Mouse (Mus musculus) C2C12 (cell line): ENCODE measurements around the gene Cisd1. TPM values are rescaled to one million over a fixed set of nuclear protein-coding genes. Genes with fewer than 3 reads are reported as not detected.

ENCODE experiments used
- H3K27me3 ChIP-seq: one replicate; pipeline ENCODE4 v1.6.1; 2011; ENCODE audit not compliant: control insufficient read depth, insufficient read depth, insufficient read length
- H3K36me3 ChIP-seq: one replicate; pipeline ENCODE4 v1.6.1; 2011; ENCODE audit not compliant: control insufficient read depth, insufficient read depth
- H3K4me3 ChIP-seq: one replicate; pipeline ENCODE4 v1.5.1; 2011; ENCODE audit warnings: mild to moderate bottlenecking, control low read depth; ENCODE audit not compliant: poor library complexity, insufficient read depth, severe bottlenecking
- H3K79me2 ChIP-seq: one replicate; pipeline ENCODE4 v1.6.1; 2011; ENCODE audit not compliant: control insufficient read depth, insufficient read depth
- H3K79me3 ChIP-seq: one replicate; pipeline ENCODE4 v1.6.1; 2011; ENCODE audit warnings: low read depth, control low read depth
- H3ac ChIP-seq: one replicate; pipeline ENCODE3; 2011; ENCODE audit warnings: low read depth; ENCODE audit not compliant: control insufficient read depth, insufficient read length
- CEBPB ChIP-seq: IDR thresholded peaks from one replicate; pipeline ENCODE4 v1.6.1; 2011; ENCODE audit warnings: low read depth, mild to moderate bottlenecking, control low read depth, moderate library complexity
- CTCF ChIP-seq: IDR thresholded peaks from one replicate; pipeline ENCODE4 v1.5.1; 2011; ENCODE audit not compliant: control insufficient read depth, insufficient read depth, insufficient read length
- FOSL1 ChIP-seq: IDR thresholded peaks from one replicate; pipeline ENCODE4 v1.8.0; 2011; ENCODE audit warnings: mild to moderate bottlenecking, low read length; ENCODE audit not compliant: poor library complexity, insufficient read depth, severe bottlenecking
- MAX ChIP-seq: IDR thresholded peaks from one replicate; pipeline ENCODE4 v1.6.1; 2011; ENCODE audit warnings: mild to moderate bottlenecking, control low read depth
- MYOD1 ChIP-seq: IDR thresholded peaks from one replicate; pipeline ENCODE4 v1.6.1; 2011; ENCODE audit warnings: low read depth; ENCODE audit not compliant: control insufficient read depth, insufficient read length
- MYOG ChIP-seq: IDR thresholded peaks from one replicate; pipeline ENCODE4 v1.6.1; 2011; ENCODE audit not compliant: control insufficient read depth, insufficient read length; ENCODE audit errors: extremely low read depth
- USF1 ChIP-seq: IDR thresholded peaks from one replicate; pipeline ENCODE4 v1.6.1; 2011; ENCODE audit warnings: low read depth, mild to moderate bottlenecking, control low read depth, moderate library complexity
- polyA plus RNA-seq: library from polyadenylated mRNA; unstranded; fragments of >200 nt; fragmentation: generic; extraction: Trizol; gene quantifications from one replicate; pipeline ENCODE4 v1.2.1, GENCODE M21; 2012; ENCODE audit warnings: missing spikeins

The Cisd1 gene
- polyA plus RNA-seq, 1 experiment = 132 TPM

GRCm38 (mm10) chr10:71314596-71314995 lies 30.2 kb downstream of the Cisd1 start:
- H3K36me3 ChIP-seq = no peaks in the 10 kb centered on the region
- no peaks in the 10 kb centered on the region for H3K79me3 ChIP-seq
- no peak overlapping the region for H3K4me3 ChIP-seq
- no peaks in the 10 kb centered on the region for H3K27me3 ChIP-seq
- TF ChIP-seq MAX = no peak
- no peaks in the 10 kb centered on the region for H3K79me2 ChIP-seq
- no peak overlapping the region for H3ac ChIP-seq

- H3K4me3 ChIP-seq = no peak overlapping the region
- no peaks in the 10 kb centered on the region for H3K27me3 ChIP-seq
- no peaks in the 10 kb centered on the region for H3K79me3 ChIP-seq
- TF ChIP-seq MYOG = no peak
- no peak for TF ChIP-seq USF1
- TF ChIP-seq MYOD1 = no peak
- TF ChIP-seq FOSL1 = no peak
- no peak for TF ChIP-seq MAX
- no peak for TF ChIP-seq CTCF
- TF ChIP-seq CEBPB = no peak
- H3K36me3 ChIP-seq = no peaks in the 10 kb centered on the region
- no peak overlapping the region for H3ac ChIP-seq
- no peaks in the 10 kb centered on the region for H3K79me2 ChIP-seq
Measured at GRCm38 (mm10) chr10:71310288-71310687, 34.5 kb downstream of the Cisd1 start.

- no peak overlapping the region for H3K4me3 ChIP-seq
- H3K79me2 ChIP-seq = no peaks in the 10 kb centered on the region
- H3K36me3 ChIP-seq = no peaks in the 10 kb centered on the region
- H3K79me3 ChIP-seq = no peaks in the 10 kb centered on the region
- TF ChIP-seq MYOG = no peak
- no peak for TF ChIP-seq CEBPB
- no peak for TF ChIP-seq MAX
- TF ChIP-seq FOSL1 = no peak
- TF ChIP-seq CTCF = no peak
- no peak for TF ChIP-seq MYOD1
- no peak for TF ChIP-seq USF1
- no peak overlapping the region for H3ac ChIP-seq
- H3K27me3 ChIP-seq = no peaks in the 10 kb centered on the region
Measured at GRCm38 (mm10) chr10:71308199-71308598, 36.6 kb downstream of the Cisd1 start.

DNA sequence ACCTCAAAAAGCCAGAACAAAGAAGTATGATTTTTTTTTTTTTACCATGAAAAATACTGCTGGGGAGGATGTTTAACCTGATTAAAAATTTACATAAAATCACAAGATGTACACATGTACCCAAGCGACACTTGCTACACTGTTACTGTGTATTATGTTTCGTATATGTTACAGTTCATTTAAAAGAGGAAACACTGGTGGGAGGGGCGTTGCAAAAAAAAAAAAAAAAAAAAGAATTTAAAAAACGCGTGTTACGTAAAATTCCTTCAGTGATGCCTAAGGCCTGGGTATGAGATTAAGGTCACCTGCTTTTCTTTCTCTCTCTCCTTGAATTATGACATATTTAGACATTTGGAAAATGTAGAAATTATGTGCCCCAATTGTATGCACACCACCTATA lies 38.0 kb downstream of the Cisd1 start:
- Histone ChIP-seq H3K27me3 (no peaks in the 10 kb centered on the region), H3K79me3 (no peaks in the 10 kb centered on the region), H3K36me3 (no peaks in the 10 kb centered on the region), H3K4me3 (no peak overlapping the region), H3K79me2 (no peaks in the 10 kb centered on the region), H3ac (no peak overlapping the region)
- TF ChIP-seq MYOG (no peak), CTCF (no peak), USF1 (no peak), MAX (no peak), CEBPB (no peak), MYOD1 (no peak)

DNA sequence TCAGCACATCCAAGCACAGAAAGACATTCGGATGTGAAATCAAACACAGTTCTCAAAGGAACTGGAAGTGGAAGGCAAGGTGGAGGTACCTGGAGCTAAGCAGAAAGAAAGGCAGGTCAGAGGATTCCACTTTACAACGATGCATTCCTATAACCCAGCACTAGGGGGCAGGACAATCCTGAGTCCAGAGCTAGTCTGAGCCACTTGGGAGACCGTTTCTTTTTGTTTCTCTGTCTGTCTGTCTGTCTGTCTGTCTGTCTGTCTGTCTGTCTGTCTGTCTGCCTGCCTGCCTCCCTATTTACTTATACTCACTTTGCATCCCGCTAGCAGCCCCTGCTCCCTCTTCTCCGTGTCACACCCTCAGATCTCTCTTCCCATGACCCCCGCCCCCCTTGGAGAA lies 38.6 kb downstream of the Cisd1 start:
- Histone ChIP-seq H3K27me3 (no peaks in the 10 kb centered on the region), H3ac (peak overlapping the region; percentile 39), H3K36me3 (no peaks in the 10 kb centered on the region), H3K4me3 (no peak overlapping the region), H3K79me2 (no peaks in the 10 kb centered on the region), H3K79me3 (no peaks in the 10 kb centered on the region)
- no peak for TF ChIP-seq MAX
- no peak for TF ChIP-seq USF1
- TF ChIP-seq FOSL1 = no peak
- no peak for TF ChIP-seq MYOG
- TF ChIP-seq MYOD1 = no peak
- TF ChIP-seq CTCF = peak; percentile 51

DNA sequence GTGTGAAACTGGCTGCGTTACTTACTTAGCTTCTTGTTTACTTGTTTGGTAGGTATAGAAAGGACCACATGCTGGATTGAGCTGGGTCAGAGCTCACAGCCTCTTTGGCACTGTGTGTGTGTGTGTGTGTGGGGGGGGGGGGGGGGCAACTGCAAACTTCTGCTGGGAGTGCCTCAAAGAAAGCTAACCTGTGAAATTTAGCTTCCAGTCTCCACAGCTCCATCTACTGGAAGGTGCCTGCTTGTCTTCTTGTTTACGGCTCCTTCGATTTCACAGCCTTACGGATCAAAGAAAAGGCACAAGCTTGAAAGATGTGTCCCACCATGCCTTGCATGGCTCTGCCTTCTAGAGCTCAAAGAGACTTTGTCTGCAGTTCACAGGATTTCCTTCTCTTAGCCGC lies 42.3 kb downstream of the Cisd1 start:
- Histone ChIP-seq H3K27me3 (no peaks in the 10 kb centered on the region), H3K79me3 (no peaks in the 10 kb centered on the region), H3K36me3 (no peaks in the 10 kb centered on the region), H3ac (no peak overlapping the region), H3K79me2 (no peaks in the 10 kb centered on the region), H3K4me3 (no peak overlapping the region)
- TF ChIP-seq FOSL1 (no peak), MAX (no peak), MYOD1 (no peak), USF1 (no peak), MYOG (no peak), CTCF (peak; percentile 30), CEBPB (no peak)
